Mouse (Mus musculus): ENCODE measurements around the gene Tnfrsf12a. TPM values are rescaled to one million over a fixed set of nuclear protein-coding genes. Genes with fewer than 3 reads are reported as not detected.

Tnfrsf12a gene
- total RNA-seq, 1 experiment, result 138 TPM

DNA sequence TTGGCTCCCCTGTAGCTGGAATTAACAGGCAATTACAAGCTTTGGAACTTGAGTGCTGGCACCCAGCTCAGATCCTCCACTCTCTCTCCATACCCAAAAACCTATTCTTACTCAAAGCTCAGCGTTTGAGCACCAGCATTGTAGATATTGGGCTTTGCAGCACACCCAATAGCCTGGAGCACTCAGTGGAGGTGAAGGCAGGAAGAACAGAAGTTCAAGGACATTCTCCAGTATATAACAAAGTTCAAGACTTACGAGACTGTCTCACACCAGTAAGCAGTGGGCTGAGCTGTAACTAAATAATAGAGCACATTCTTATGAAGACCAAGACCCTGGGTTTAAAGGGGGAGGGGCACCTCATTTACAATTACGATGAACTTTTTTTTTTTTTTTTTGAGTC is 4.5 kb downstream of the Tnfrsf12a start:
- no peak for DNase-seq (ENCODE audit: low read depth, low spot score)
- Histone ChIP-seq H3K9me3 (ENCODE audit: control insufficient read depth, insufficient read depth, low read depth, low read length) (no peaks in the 10 kb centered on the region), H3K27ac (ENCODE audit: insufficient read depth, low read depth, low read length, poor library complexity, severe bottlenecking) (no peak overlapping the region), H3K4me1 (ENCODE audit: control insufficient read depth in 2 of 2, insufficient read depth in 2 of 2, low read length in 2 of 2, poor library complexity in 1 of 2) (peaks cover 0 to 28% of the 10 kb centered on the region in 2 experiments; a peak in 2 of 4 replicates), H3K4me3 (ENCODE audit: insufficient read depth in 1 of 2, low read depth in 1 of 2, low read length in 2 of 2, poor library complexity in 1 of 2, severe bottlenecking in 1 of 2) (peak overlapping the region; percentile 85 to 96; a peak in 3 of 4 replicates), H3K36me3 (ENCODE audit: control insufficient read depth, insufficient read depth, low read length, poor library complexity, severe bottlenecking) (peaks cover 24% of the 10 kb centered on the region), H3K9ac (ENCODE audit: insufficient read depth, low read depth, low read length, poor library complexity, severe bottlenecking) (no peak overlapping the region; the same call in 1 of the 2 replicates)
- in situ Hi-C loops (cut with MboI; ENCODE audit: low sequenced_read_pairs in 2 of 2, unreplicated experiment in 2 of 2), result no loop called here
- TF ChIP-seq ZNF384 (IDR thresholded peaks at IDR 0.05; ENCODE audit: low read depth, low read length), result no peak
- TF ChIP-seq ZC3H11A (IDR thresholded peaks at IDR 0.05; ENCODE audit: borderline replicate concordance, low read depth, low read length), result no peak
- TF ChIP-seq HCFC1 (IDR thresholded peaks at IDR 0.05; ENCODE audit: borderline replicate concordance, insufficient read depth, low read length), result no peak
- TF ChIP-seq MAFK (IDR thresholded peaks at IDR 0.05; ENCODE audit: insufficient read depth, low read depth, low read length), result no peak
- no peak for TF ChIP-seq CHD2 (IDR thresholded peaks at IDR 0.05; ENCODE audit: low read depth, low read length)

DNA sequence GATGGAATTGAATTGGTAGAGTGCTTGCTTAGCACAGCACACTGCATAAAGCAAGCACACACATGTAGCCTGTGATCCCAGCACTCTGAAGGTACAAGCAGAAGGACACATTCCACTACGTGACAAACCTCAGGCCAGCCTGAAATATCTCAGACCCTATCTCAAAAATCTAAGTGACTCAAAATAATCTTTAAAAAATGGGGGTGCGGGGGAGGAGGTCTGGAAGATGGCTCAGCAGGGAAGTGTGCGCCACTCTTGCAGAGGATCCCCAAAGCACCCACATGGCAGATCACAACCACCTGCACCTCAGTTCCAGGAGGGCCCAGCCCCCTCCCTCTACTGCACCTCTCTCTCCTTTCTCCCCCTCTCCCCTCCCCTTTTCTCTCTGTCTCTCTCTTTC is 5.7 kb downstream of the Tnfrsf12a start:
- in situ Hi-C loops (cut with MboI; ENCODE audit: low sequenced_read_pairs in 2 of 2, unreplicated experiment in 2 of 2), result no loop called here
- DNase-seq (ENCODE audit: low read depth, low spot score), result no peak
- TF ChIP-seq CHD2 (IDR thresholded peaks at IDR 0.05; ENCODE audit: low read depth, low read length) (no peak), HCFC1 (IDR thresholded peaks at IDR 0.05; ENCODE audit: borderline replicate concordance, insufficient read depth, low read length) (no peak), MAFK (IDR thresholded peaks at IDR 0.05; ENCODE audit: insufficient read depth, low read depth, low read length) (no peak)
- Histone ChIP-seq H3K4me3 (ENCODE audit: insufficient read depth in 1 of 2, low read depth in 1 of 2, low read length in 2 of 2, poor library complexity in 1 of 2, severe bottlenecking in 1 of 2) (no peak overlapping the region), H3K9ac (ENCODE audit: insufficient read depth, low read depth, low read length, poor library complexity, severe bottlenecking) (no peak overlapping the region), H3K36me3 (ENCODE audit: control insufficient read depth, insufficient read depth, low read length, poor library complexity, severe bottlenecking) (peaks cover 31% of the 10 kb centered on the region), H3K4me1 (ENCODE audit: control insufficient read depth in 2 of 2, insufficient read depth in 2 of 2, low read length in 2 of 2, poor library complexity in 1 of 2) (peaks cover 0 to 32% of the 10 kb centered on the region in 2 experiments; a peak in 2 of 4 replicates), H3K27ac (ENCODE audit: insufficient read depth, low read depth, low read length, poor library complexity, severe bottlenecking) (no peak overlapping the region), H3K9me3 (ENCODE audit: control insufficient read depth, insufficient read depth, low read depth, low read length) (no peaks in the 10 kb centered on the region)

DNA sequence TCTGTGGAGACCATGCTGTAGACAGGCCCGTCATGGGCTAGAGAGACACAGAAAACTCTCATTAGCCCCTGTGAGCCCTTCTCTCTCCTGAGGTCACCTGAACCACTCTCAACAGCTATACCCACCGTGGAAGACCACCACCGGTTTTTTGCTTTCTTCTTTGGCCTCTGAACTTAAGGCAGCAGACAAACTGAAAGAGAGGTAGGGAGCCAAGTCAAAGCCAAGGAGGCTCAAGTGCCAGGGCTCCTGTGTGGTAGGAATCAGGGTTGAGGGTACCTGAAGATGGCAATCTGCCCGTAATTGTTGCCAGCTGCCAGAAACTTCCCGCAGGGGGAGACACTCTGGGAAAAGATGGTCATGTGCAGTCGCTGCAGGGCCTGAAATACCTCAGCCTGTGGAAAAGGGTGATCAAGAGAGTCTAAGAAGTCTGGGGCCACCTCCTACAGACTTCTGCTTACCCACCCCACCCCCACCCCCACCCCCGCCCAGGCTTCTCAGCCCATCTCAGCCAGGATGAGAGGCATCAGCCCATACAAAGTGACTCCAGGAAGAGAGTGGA is 6.7 kb downstream of the Tnfrsf12a start:
- DNase-seq (ENCODE audit: low read depth, low spot score), result no peak
- in situ Hi-C loops (cut with MboI; ENCODE audit: low sequenced_read_pairs in 2 of 2, unreplicated experiment in 2 of 2), result no loop called here
- TF ChIP-seq ZNF384 (IDR thresholded peaks at IDR 0.05; ENCODE audit: low read depth, low read length) (no peak), HCFC1 (IDR thresholded peaks at IDR 0.05; ENCODE audit: borderline replicate concordance, insufficient read depth, low read length) (no peak), MAFK (IDR thresholded peaks at IDR 0.05; ENCODE audit: insufficient read depth, low read depth, low read length) (no peak), ZC3H11A (IDR thresholded peaks at IDR 0.05; ENCODE audit: borderline replicate concordance, low read depth, low read length) (no peak), CHD2 (IDR thresholded peaks at IDR 0.05; ENCODE audit: low read depth, low read length) (no peak)
- Histone ChIP-seq H3K9me3 (ENCODE audit: control insufficient read depth, insufficient read depth, low read depth, low read length) (no peaks in the 10 kb centered on the region), H3K4me3 (ENCODE audit: insufficient read depth in 1 of 2, low read depth in 1 of 2, low read length in 2 of 2, poor library complexity in 1 of 2, severe bottlenecking in 1 of 2) (no peak overlapping the region; a peak in 1 of 4 replicates), H3K36me3 (ENCODE audit: control insufficient read depth, insufficient read depth, low read length, poor library complexity, severe bottlenecking) (peaks cover 33% of the 10 kb centered on the region), H3K4me1 (ENCODE audit: control insufficient read depth in 2 of 2, insufficient read depth in 2 of 2, low read length in 2 of 2, poor library complexity in 1 of 2) (peaks cover 0 to 31% of the 10 kb centered on the region in 2 experiments; a peak in 2 of 4 replicates), H3K27ac (ENCODE audit: insufficient read depth, low read depth, low read length, poor library complexity, severe bottlenecking) (peak overlapping the region; percentile 58), H3K9ac (ENCODE audit: insufficient read depth, low read depth, low read length, poor library complexity, severe bottlenecking) (peak overlapping the region; percentile 58; the same call in 1 of the 2 replicates)

- Histone ChIP-seq H3K36me3 (ENCODE audit: control insufficient read depth, insufficient read depth, low read length, poor library complexity, severe bottlenecking) (peaks cover 29% of the 10 kb centered on the region), H3K4me3 (ENCODE audit: insufficient read depth in 1 of 2, low read depth in 1 of 2, low read length in 2 of 2, poor library complexity in 1 of 2, severe bottlenecking in 1 of 2) (no peak overlapping the region), H3K9me3 (ENCODE audit: control insufficient read depth, insufficient read depth, low read depth, low read length) (no peaks in the 10 kb centered on the region), H3K4me1 (ENCODE audit: control insufficient read depth in 2 of 2, insufficient read depth in 2 of 2, low read length in 2 of 2, poor library complexity in 1 of 2) (peaks cover 0 to 25% of the 10 kb centered on the region in 2 experiments; a peak in 2 of 4 replicates), H3K27ac (ENCODE audit: insufficient read depth, low read depth, low read length, poor library complexity, severe bottlenecking) (no peak overlapping the region), H3K9ac (ENCODE audit: insufficient read depth, low read depth, low read length, poor library complexity, severe bottlenecking) (no peak overlapping the region)
- in situ Hi-C loops (cut with MboI; ENCODE audit: low sequenced_read_pairs in 2 of 2, unreplicated experiment in 2 of 2), result no loop called here
- TF ChIP-seq ZC3H11A (IDR thresholded peaks at IDR 0.05; ENCODE audit: borderline replicate concordance, low read depth, low read length) (no peak), HCFC1 (IDR thresholded peaks at IDR 0.05; ENCODE audit: borderline replicate concordance, insufficient read depth, low read length) (no peak), CHD2 (IDR thresholded peaks at IDR 0.05; ENCODE audit: low read depth, low read length) (no peak), MAFK (IDR thresholded peaks at IDR 0.05; ENCODE audit: insufficient read depth, low read depth, low read length) (no peak), ZNF384 (IDR thresholded peaks at IDR 0.05; ENCODE audit: low read depth, low read length) (no peak)
- DNase-seq (ENCODE audit: low read depth, low spot score), result no peak
Observed at GRCm38 (mm10) chr17:23665511-23665910, 11.8 kb downstream of the Tnfrsf12a start.

Data from ES-E14 (cell line).